Mouse (Mus musculus): ENCODE results near the gene Ms4a4b.
"Not testable (repeated sequence)": the region's sequence is repeated elsewhere in the genome, so short reads cannot be mapped to it uniquely, and the experiment has no call there.

The Ms4a4b gene

GRCm38 (mm10) chr19:11491406-11492189, 48.2 kb downstream of the Ms4a4b start:
- DNase-seq: no peak

GRCm38 (mm10) chr19:11492671-11493070, 49.3 kb downstream of the Ms4a4b start:
- DNase-seq: no peak

GRCm38 (mm10) chr19:11494519-11494918, 51.2 kb downstream of the Ms4a4b start:
- no peak for DNase-seq

GRCm38 (mm10) chr19:11496361-11496760, 53.0 kb downstream of the Ms4a4b start:
- DNase-seq: no peak

- DNase-seq: not testable (repeated sequence)
These were observed 53.9 kb downstream of the Ms4a4b start for GRCm38 (mm10) chr19:11497300-11497699.

GRCm38 (mm10) chr19:11500796-11501195, 57.4 kb downstream of the Ms4a4b start:
- no peak for DNase-seq

GRCm38 (mm10) chr19:11501326-11501725, 58.0 kb downstream of the Ms4a4b start:
- no peak for DNase-seq

- DNase-seq: no peak
These were observed 61.5 kb downstream of the Ms4a4b start for GRCm38 (mm10) chr19:11504857-11505256.

- DNase-seq: no peak
These were observed 70.1 kb downstream of the Ms4a4b start for GRCm38 (mm10) chr19:11513458-11513857.

GRCm38 (mm10) chr19:11516246-11516645, 72.9 kb downstream of the Ms4a4b start, which contains the start of gene Ms4a6b:
Ms4a6b (plus strand) TSS chr19:11516512.
- no peak for DNase-seq
